Mouse (Mus musculus) liver, postnatal 0 days (tissue): ENCODE results near the gene Col19a1.

ENCODE experiments used
- CTCF ChIP-seq: sonication (generic); IDR thresholded peaks from 2 replicates; pipeline ENCODE4 v1.5.1; 2016; ENCODE audit warnings: antibody characterized with exemption, low read depth
- EP300 ChIP-seq: IDR thresholded peaks from 2 replicates; pipeline ENCODE4 v1.6.1; 2016; ENCODE audit warnings: antibody characterized with exemption, low read depth, mild to moderate bottlenecking

DNA sequence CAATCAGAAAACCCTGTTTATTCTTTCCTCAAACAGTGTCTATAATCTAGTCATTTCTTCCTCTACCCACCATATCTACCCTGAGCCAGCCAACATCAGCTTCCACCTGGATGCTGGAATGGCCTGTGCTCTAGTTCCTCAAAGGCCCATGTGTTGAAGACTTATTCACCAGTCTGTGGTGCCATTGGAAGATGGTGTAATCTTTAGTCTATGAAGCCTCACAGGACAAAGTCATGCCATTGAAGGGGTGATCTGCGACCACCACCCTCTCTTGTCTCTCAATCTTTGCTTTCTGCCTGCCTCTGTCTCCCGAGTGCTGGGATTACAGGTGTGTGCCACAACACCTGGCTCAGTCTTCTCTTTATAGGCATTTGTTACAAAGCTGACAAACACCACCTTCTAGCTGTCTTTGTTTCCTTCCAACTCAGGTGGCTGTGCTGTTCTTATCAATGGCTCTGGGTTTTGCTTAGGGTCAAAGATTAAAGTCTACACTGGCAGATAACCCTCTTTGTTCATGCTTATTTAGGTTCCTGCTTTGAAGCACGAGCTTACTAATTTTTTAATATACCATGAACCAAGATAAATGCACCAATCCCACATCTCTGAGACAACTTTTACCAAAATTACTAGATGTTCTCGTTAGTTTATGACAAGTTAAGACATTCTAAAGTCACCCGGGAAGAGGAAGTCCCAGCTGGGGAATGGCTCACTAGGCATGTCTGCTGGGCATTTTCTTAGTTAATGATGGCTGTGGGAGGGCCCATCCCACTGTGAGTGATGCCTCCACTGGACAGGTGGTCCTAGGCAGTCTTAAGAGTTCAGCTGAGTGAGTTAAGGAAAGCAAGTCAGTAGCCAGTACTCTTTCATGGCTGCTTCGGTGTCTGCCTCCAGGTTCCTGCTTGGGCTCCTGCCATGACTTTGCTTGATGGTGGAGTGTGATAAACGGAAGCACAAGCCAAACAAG is 292.0 kb downstream of the Col19a1 start:
- no peak for TF ChIP-seq CTCF
- no peak for TF ChIP-seq EP300
